Mouse (Mus musculus): ENCODE results near the gene Lrit3. TPM values are rescaled to one million over a fixed set of nuclear protein-coding genes. Genes with fewer than 3 reads are reported as not detected.

The Lrit3 gene
- total RNA-seq (2023): not detected

GRCm38 (mm10) chr3:129803765-129804164, at the start of gene Lrit3:
Lrit3 (minus strand) TSS chr3:129804030.

GRCm38 (mm10) chr3:129835388-129835934, 31.6 kb upstream of the Lrit3 start, which contains the start of gene Cfi:
Cfi (plus strand) TSS chr3:129835884.

GRCm38 (mm10) chr3:129831035-129831568, 27.3 kb upstream of the Lrit3 start, which contains the start of gene Gar1:
Gar1 (minus strand) TSS chr3:129831396.

GRCm38 (mm10) chr3:129822206-129822775, 18.5 kb upstream of the Lrit3 start, which contains the start of gene Rrh:
Rrh (minus strand) TSS chr3:129822587.

GRCm38 (mm10) chr3:129754650-129755604, 48.9 kb downstream of the Lrit3 start, which contains the start of gene Egf:
Egf (minus strand) TSS chr3:129755316.

Other genes starting within 250 kb of the Lrit3 start
- 1 to 10 TPM; 2.3 to 6.2 TPM for gene Egf, start 48.7 kb downstream of the Lrit3 start, total RNA-seq (2023)
- gene Rrh, start 18.6 kb upstream of the Lrit3 start, total RNA-seq (2023): 1 to 10 TPM; 2.7 to 3.8 TPM
- 10 to 100 TPM; 61.0 to 72.0 TPM for gene Gar1, start 27.4 kb upstream of the Lrit3 start, total RNA-seq (2023)
- gene Cfi, start 31.9 kb upstream of the Lrit3 start, total RNA-seq (2023): not detected
- 10 to 100 TPM; 12.2 to 13.2 TPM for gene Pla2g12a, start 74.6 kb upstream of the Lrit3 start, total RNA-seq (2023)
- gene Casp6, start 97.4 kb upstream of the Lrit3 start, total RNA-seq (2023): 10 to 100 TPM; 23.1 to 29.0 TPM
- gene Mcub, start 166.2 kb upstream of the Lrit3 start, total RNA-seq (2023): not detected